Mouse (Mus musculus): ENCODE results near the gene Prkch. TPM values are rescaled to one million over a fixed set of nuclear protein-coding genes. Genes with fewer than 3 reads are reported as not detected.

The Prkch gene
- polyA plus RNA-seq, 1 experiment: 0.02 TPM

GRCm38 (mm10) chr12:73764649-73765525 lies 180.3 kb downstream of the Prkch start:
- no peak for TF ChIP-seq MYOG (IDR thresholded peaks at IDR 0.05; ENCODE audit: control insufficient read depth, extremely low read depth, insufficient read length)
- TF ChIP-seq FOSL1 (IDR thresholded peaks at IDR 0.05; ENCODE audit: insufficient read depth, low read length, poor library complexity, severe bottlenecking): no peak
- TF ChIP-seq MAX (IDR thresholded peaks at IDR 0.05): no peak
- no peak for TF ChIP-seq CTCF (IDR thresholded peaks at IDR 0.05; ENCODE audit: control insufficient read depth, insufficient read depth, insufficient read length)
- TF ChIP-seq MYOD1 (IDR thresholded peaks at IDR 0.05; ENCODE audit: control insufficient read depth, insufficient read length, low read depth): no peak
- TF ChIP-seq CEBPB (IDR thresholded peaks at IDR 0.05; ENCODE audit: low read depth): no peak
- TF ChIP-seq USF1 (IDR thresholded peaks at IDR 0.05; ENCODE audit: low read depth): no peak
- no peaks in the 10 kb centered on the region for H3K79me2 ChIP-seq (ENCODE audit: control insufficient read depth, insufficient read depth)
- H3K4me3 ChIP-seq (ENCODE audit: insufficient read depth, poor library complexity, severe bottlenecking): no peak overlapping the region

DNA sequence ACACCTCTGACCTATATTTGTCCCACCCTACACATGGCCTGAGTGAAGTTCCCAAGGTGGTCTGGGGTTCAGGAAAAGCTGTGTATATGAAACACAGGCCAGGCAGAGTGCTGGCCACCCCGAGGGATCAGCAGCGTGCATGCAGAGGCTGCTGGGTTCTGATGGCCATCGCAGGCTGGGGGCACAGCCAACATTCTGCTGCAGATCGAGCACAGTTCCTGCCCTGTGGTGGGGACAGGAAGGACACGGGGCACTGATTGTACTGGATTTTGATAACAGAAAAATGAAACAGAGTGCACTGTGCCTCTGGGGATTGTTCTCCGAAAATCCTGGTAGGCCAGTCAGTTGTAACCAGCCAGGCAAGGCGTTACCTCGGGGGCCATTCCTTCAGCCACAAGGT lies 181.6 kb downstream of the Prkch start:
- TF ChIP-seq USF1 (IDR thresholded peaks at IDR 0.05; ENCODE audit: low read depth) (no peak), MYOG (IDR thresholded peaks at IDR 0.05; ENCODE audit: control insufficient read depth, extremely low read depth, insufficient read length) (no peak)
- no peaks in the 10 kb centered on the region for H3K79me2 ChIP-seq (ENCODE audit: control insufficient read depth, insufficient read depth)
- H3K4me3 ChIP-seq (ENCODE audit: insufficient read depth, poor library complexity, severe bottlenecking): no peak overlapping the region
- no peak overlapping the region for H3ac ChIP-seq (ENCODE audit: control insufficient read depth, insufficient read length, low read depth)
- H3K27me3 ChIP-seq (ENCODE audit: control insufficient read depth, insufficient read depth, insufficient read length): no peaks in the 10 kb centered on the region
- no peaks in the 10 kb centered on the region for H3K36me3 ChIP-seq (ENCODE audit: control insufficient read depth, insufficient read depth)
- no peaks in the 10 kb centered on the region for H3K79me3 ChIP-seq (ENCODE audit: low read depth)

More at GRCm38 (mm10) chr12:73764649-73765525, 180.3 kb downstream of the Prkch start:
- Histone ChIP-seq H3K79me3 (ENCODE audit: low read depth) (no peaks in the 10 kb centered on the region), H3K27me3 (ENCODE audit: control insufficient read depth, insufficient read depth, insufficient read length) (no peaks in the 10 kb centered on the region), H3ac (ENCODE audit: control insufficient read depth, insufficient read length, low read depth) (no peak overlapping the region), H3K36me3 (ENCODE audit: control insufficient read depth, insufficient read depth) (no peaks in the 10 kb centered on the region)

DNA sequence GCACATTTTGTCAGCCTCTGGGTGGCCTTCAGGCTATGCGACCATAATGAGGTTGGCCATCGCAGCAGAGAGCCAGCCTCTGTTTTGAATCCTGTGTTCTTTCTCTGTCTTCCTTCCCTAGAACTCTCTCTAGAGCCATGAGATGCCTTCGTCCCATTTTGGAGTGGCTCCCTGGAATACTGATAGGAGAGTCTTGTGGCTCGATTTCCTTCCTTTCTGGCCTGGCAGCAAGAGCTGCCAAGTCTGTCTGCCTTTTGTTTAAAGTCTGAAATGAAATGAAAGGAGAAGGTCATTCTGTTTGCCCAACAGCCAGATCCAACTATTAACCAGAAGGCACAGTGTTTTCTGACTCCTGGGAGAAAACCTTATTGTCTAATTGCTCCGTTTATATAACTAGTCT lies 184.2 kb downstream of the Prkch start:
- no peak for TF ChIP-seq MYOG (IDR thresholded peaks at IDR 0.05; ENCODE audit: control insufficient read depth, extremely low read depth, insufficient read length)
- no peak for TF ChIP-seq CEBPB (IDR thresholded peaks at IDR 0.05; ENCODE audit: low read depth)
- TF ChIP-seq FOSL1 (IDR thresholded peaks at IDR 0.05; ENCODE audit: insufficient read depth, low read length, poor library complexity, severe bottlenecking): no peak
- no peak for TF ChIP-seq MYOD1 (IDR thresholded peaks at IDR 0.05; ENCODE audit: control insufficient read depth, insufficient read length, low read depth)
- TF ChIP-seq MAX (IDR thresholded peaks at IDR 0.05): no peak
- TF ChIP-seq CTCF (IDR thresholded peaks at IDR 0.05; ENCODE audit: control insufficient read depth, insufficient read depth, insufficient read length): no peak
- TF ChIP-seq USF1 (IDR thresholded peaks at IDR 0.05; ENCODE audit: low read depth): no peak
- H3K27me3 ChIP-seq (ENCODE audit: control insufficient read depth, insufficient read depth, insufficient read length): no peaks in the 10 kb centered on the region
- no peak overlapping the region for H3ac ChIP-seq (ENCODE audit: control insufficient read depth, insufficient read length, low read depth)
- no peaks in the 10 kb centered on the region for H3K79me3 ChIP-seq (ENCODE audit: low read depth)
- no peak overlapping the region for H3K4me3 ChIP-seq (ENCODE audit: insufficient read depth, poor library complexity, severe bottlenecking)
- no peaks in the 10 kb centered on the region for H3K36me3 ChIP-seq (ENCODE audit: control insufficient read depth, insufficient read depth)
- H3K79me2 ChIP-seq (ENCODE audit: control insufficient read depth, insufficient read depth): no peaks in the 10 kb centered on the region

- H3K27me3 ChIP-seq (ENCODE audit: control insufficient read depth, insufficient read depth, insufficient read length): no peaks in the 10 kb centered on the region
- no peak overlapping the region for H3K4me3 ChIP-seq (ENCODE audit: insufficient read depth, poor library complexity, severe bottlenecking)
- H3K79me3 ChIP-seq (ENCODE audit: low read depth): no peaks in the 10 kb centered on the region
- no peaks in the 10 kb centered on the region for H3K36me3 ChIP-seq (ENCODE audit: control insufficient read depth, insufficient read depth)
- H3K79me2 ChIP-seq (ENCODE audit: control insufficient read depth, insufficient read depth): no peaks in the 10 kb centered on the region
- H3ac ChIP-seq (ENCODE audit: control insufficient read depth, insufficient read length, low read depth): no peak overlapping the region
- no peak for TF ChIP-seq CTCF (IDR thresholded peaks at IDR 0.05; ENCODE audit: control insufficient read depth, insufficient read depth, insufficient read length)
- TF ChIP-seq USF1 (IDR thresholded peaks at IDR 0.05; ENCODE audit: low read depth): no peak
- TF ChIP-seq MYOG (IDR thresholded peaks at IDR 0.05; ENCODE audit: control insufficient read depth, extremely low read depth, insufficient read length): no peak
- TF ChIP-seq FOSL1 (IDR thresholded peaks at IDR 0.05; ENCODE audit: insufficient read depth, low read length, poor library complexity, severe bottlenecking): no peak
- no peak for TF ChIP-seq MYOD1 (IDR thresholded peaks at IDR 0.05; ENCODE audit: control insufficient read depth, insufficient read length, low read depth)
- no peak for TF ChIP-seq MAX (IDR thresholded peaks at IDR 0.05)
- no peak for TF ChIP-seq CEBPB (IDR thresholded peaks at IDR 0.05; ENCODE audit: low read depth)
Measured at GRCm38 (mm10) chr12:73769536-73769935, 184.9 kb downstream of the Prkch start.

GRCm38 (mm10) chr12:73770771-73771170 lies 186.2 kb downstream of the Prkch start:
- H3K79me2 ChIP-seq (ENCODE audit: control insufficient read depth, insufficient read depth): no peaks in the 10 kb centered on the region

More at GRCm38 (mm10) chr12:73770771-73771170, 186.2 kb downstream of the Prkch start:
- Histone ChIP-seq H3K4me3 (ENCODE audit: insufficient read depth, poor library complexity, severe bottlenecking) (no peak overlapping the region), H3K27me3 (ENCODE audit: control insufficient read depth, insufficient read depth, insufficient read length) (no peaks in the 10 kb centered on the region), H3K36me3 (ENCODE audit: control insufficient read depth, insufficient read depth) (no peaks in the 10 kb centered on the region), H3K79me3 (ENCODE audit: low read depth) (no peaks in the 10 kb centered on the region), H3ac (ENCODE audit: control insufficient read depth, insufficient read length, low read depth) (no peak overlapping the region)
- TF ChIP-seq FOSL1 (IDR thresholded peaks at IDR 0.05; ENCODE audit: insufficient read depth, low read length, poor library complexity, severe bottlenecking): no peak
- no peak for TF ChIP-seq MAX (IDR thresholded peaks at IDR 0.05)
- TF ChIP-seq MYOG (IDR thresholded peaks at IDR 0.05; ENCODE audit: control insufficient read depth, extremely low read depth, insufficient read length): no peak
- TF ChIP-seq CTCF (IDR thresholded peaks at IDR 0.05; ENCODE audit: control insufficient read depth, insufficient read depth, insufficient read length): no peak
- no peak for TF ChIP-seq MYOD1 (IDR thresholded peaks at IDR 0.05; ENCODE audit: control insufficient read depth, insufficient read length, low read depth)
- TF ChIP-seq CEBPB (IDR thresholded peaks at IDR 0.05; ENCODE audit: low read depth): no peak
- no peak for TF ChIP-seq USF1 (IDR thresholded peaks at IDR 0.05; ENCODE audit: low read depth)
